Mouse (Mus musculus): ENCODE results near the gene Appl1. TPM values are rescaled to one million over a fixed set of nuclear protein-coding genes. Genes with fewer than 3 reads are reported as not detected.

The Appl1 gene
- total RNA-seq, 2 experiments from 2014 or later, result 57.9 to 59.0 TPM

Other genes starting within 250 kb of the Appl1 start
- not detected for gene Asb14, start 76.7 kb downstream of the Appl1 start, total RNA-seq (2021)
- gene Hesx1, start 23.2 kb upstream of the Appl1 start, total RNA-seq (2021), result not detected
- gene Il17rd, start 67.7 kb upstream of the Appl1 start, total RNA-seq (2021), result 1 to 10 TPM; 3.1 to 3.9 TPM
- gene Arhgef3, start 143.7 kb upstream of the Appl1 start, total RNA-seq (2021), result 10 to 100 TPM; 61.4 to 77.2 TPM